Mouse (Mus musculus) testis, adult 2 months (tissue): ENCODE data around the gene Bnc2. TPM values are rescaled to one million over a fixed set of nuclear protein-coding genes. Genes with fewer than 3 reads are reported as not detected.

Source experiments
- H3K27ac ChIP-seq: fragments of 200-500 bp; 2 replicates; pipeline ENCODE4 v1.5.1; 2012; ENCODE audit warnings: low read depth, low read length; ENCODE audit not compliant: control insufficient read depth, insufficient read depth
- H3K27me3 ChIP-seq: fragments of 200-500 bp; 2 replicates; pipeline ENCODE4 v1.6.1; 2012; ENCODE audit warnings: mild to moderate bottlenecking, low read length, moderate library complexity; ENCODE audit not compliant: control insufficient read depth, insufficient read depth
- H3K36me3 ChIP-seq: fragments of 200-500 bp; 2 replicates; pipeline ENCODE4 v1.6.1; 2012; ENCODE audit warnings: mild to moderate bottlenecking, low read length; ENCODE audit not compliant: control insufficient read depth, insufficient read depth
- H3K4me1 ChIP-seq: fragments of 200-500 bp; 2 replicates; pipeline ENCODE4 v1.6.1; 2012; ENCODE audit warnings: low read length; ENCODE audit not compliant: control insufficient read depth, insufficient read depth
- H3K4me3 ChIP-seq: fragments of 200-500 bp; 2 replicates; pipeline ENCODE4 v1.5.1; 2012; ENCODE audit warnings: low read depth, mild to moderate bottlenecking, low read length, moderate library complexity, mixed read lengths; ENCODE audit not compliant: control insufficient read depth
- CTCF ChIP-seq: fragments of 200-500 bp; IDR thresholded peaks from 2 replicates; pipeline ENCODE4 v1.5.1; 2012; ENCODE audit warnings: low read depth, mild to moderate bottlenecking, inconsistent platforms, low read length, moderate library complexity; ENCODE audit not compliant: control insufficient read depth, insufficient read depth, insufficient replicate concordance
- POLR2A ChIP-seq: fragments of 200-500 bp; IDR thresholded peaks from 2 replicates; pipeline ENCODE4 v1.6.1; 2012; ENCODE audit warnings: low read depth, mild to moderate bottlenecking, inconsistent platforms, low read length, moderate library complexity; ENCODE audit not compliant: control insufficient read depth
- polyA plus RNA-seq: library from polyadenylated mRNA; depleted of rRNA; stranded (reverse); fragments of >200 nt; gene quantifications from 2 replicates; pipeline ENCODE4 v1.2.3, GENCODE M21; 2012; rRNA removed

The Bnc2 gene
- polyA plus RNA-seq = 9.7 and 10.8 TPM in 2 replicates

GRCm38 (mm10) chr4:84675171-84675973, at the start of gene Bnc2:
Gene Bnc2, minus strand, starts transcription at chr4:84675275.
- Histone ChIP-seq H3K36me3 (no peaks in the 10 kb centered on the region), H3K4me3 (peak within 1 kb of the TSS; percentile 81), H3K27me3 (no peaks in the 10 kb centered on the region), H3K27ac (peak within 1 kb of the TSS; percentile 61), H3K4me1 (peaks cover 3% of the 10 kb centered on the region)
- TF ChIP-seq CTCF (no peak), POLR2A (no peak; the same call in 1 of the 2 replicates)

DNA sequence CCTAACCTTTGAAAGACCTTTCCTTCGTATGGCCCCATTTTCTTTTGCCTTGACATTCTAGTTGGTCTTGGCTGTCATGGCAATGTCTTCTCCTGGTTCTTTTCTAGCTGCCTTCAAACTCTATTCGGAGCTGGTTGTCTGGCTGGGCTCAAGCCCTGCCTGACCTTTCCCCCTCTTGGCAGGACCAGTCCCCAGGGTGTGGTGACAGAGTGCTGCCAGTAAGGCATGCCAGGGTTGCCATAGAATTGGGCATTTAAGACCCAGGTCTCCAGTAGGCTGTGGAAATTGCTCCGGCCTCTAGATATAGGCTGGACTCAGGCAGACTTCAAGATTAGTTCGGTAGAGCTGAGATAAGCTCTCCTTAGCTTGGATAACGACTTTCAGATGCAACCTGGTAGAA, 32.9 kb upstream of the Bnc2 start:
- TF ChIP-seq CTCF = no peak
- TF ChIP-seq POLR2A = no peak
- H3K4me3 ChIP-seq = no peak overlapping the region
- H3K27ac ChIP-seq = no peak overlapping the region
- no peaks in the 10 kb centered on the region; the same call in 1 of the 2 replicates for H3K4me1 ChIP-seq
- H3K36me3 ChIP-seq = no peaks in the 10 kb centered on the region
- H3K27me3 ChIP-seq = no peaks in the 10 kb centered on the region

DNA sequence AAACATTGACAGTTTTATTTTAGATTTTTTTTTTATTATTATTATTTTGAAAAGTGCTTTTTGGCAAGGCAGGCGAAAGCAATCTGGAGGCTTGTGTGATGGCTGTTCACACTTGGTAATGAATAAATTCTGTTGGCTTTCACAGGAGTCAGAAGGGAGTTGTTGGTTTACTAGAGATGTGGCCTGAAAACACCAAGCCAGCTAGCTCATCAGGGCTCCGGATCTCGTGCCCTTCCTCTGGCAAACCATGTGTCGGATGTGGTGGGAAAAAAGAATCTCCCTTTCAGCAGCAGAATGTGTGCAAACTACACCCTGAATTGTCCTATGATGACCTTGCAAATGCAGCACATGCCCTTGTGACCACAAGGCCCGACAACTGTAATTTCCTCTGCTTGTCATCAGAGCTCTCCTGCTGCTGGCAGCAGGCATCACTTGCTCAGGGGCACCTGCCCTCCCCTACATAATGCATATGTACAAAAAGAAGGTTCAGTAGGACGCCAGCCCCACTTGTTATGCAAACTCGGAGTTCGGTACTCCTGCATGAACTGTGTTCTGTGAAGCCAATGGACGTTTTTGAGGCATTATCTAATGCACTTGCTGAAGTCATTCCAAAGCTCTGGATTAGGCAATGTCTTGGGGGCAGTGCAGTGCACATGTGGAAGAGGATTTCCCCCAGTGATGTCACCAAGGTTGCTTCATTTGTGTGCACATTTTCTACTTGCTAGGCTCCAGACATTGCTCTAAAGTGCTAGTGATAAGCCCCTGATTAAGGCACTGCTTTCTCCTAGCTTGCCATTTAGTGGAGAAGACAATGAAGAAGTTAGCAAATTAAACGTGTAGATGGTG, 10.7 kb upstream of the Bnc2 start:
- H3K36me3 ChIP-seq = no peaks in the 10 kb centered on the region
- H3K4me3 ChIP-seq = no peak overlapping the region
- no peak overlapping the region for H3K27ac ChIP-seq
- TF ChIP-seq CTCF = no peak
- no peak for TF ChIP-seq POLR2A
- H3K27me3 ChIP-seq = no peaks in the 10 kb centered on the region
- H3K4me1 ChIP-seq = no peaks in the 10 kb centered on the region

DNA sequence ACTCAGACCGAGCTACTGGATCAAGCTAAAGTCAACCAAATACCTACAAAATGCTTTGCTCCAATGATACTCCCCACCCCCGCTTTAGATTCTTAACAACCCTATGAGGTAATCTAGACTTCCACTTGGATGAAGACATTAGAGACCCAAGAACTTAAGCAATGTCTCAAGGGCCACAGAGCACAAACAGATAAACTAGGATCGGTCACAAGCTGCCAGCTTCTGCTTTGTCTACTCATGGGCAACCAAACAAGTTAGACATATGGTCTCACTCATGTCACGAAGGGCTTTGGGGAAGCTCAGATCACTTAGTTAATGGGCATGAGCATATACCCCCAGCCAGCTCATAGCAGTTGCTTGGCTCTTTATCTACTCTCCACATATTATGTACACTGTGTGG, 9.9 kb upstream of the Bnc2 start:
- no peak overlapping the region for H3K27ac ChIP-seq
- TF ChIP-seq POLR2A (no peak), CTCF (no peak)
- H3K36me3 ChIP-seq = no peaks in the 10 kb centered on the region
- H3K4me1 ChIP-seq = no peaks in the 10 kb centered on the region
- H3K4me3 ChIP-seq = no peak overlapping the region
- H3K27me3 ChIP-seq = no peaks in the 10 kb centered on the region

DNA sequence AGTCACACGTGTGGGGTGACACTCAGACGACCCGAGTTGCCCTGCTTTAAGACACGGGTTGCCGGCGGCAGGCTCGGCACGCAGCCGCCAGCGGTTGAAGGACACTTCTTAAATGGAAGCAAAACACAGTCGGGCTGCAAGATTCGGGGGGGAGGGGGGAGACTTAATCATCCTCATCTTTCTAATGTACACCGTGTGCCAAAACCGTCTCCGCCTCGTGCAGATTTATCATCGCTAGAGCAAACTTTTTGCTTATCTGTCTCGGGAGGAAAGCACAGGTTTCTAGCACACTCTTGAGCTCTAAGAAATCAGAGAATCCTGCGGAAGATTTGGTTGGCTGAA, 870 bp upstream of the Bnc2 start:
- H3K4me3 ChIP-seq = peak overlapping the region; percentile 81
- TF ChIP-seq CTCF (no peak), POLR2A (no peak; the same call in 1 of the 2 replicates)
- peak overlapping the region; percentile 61 for H3K27ac ChIP-seq
- peaks cover 3% of the 10 kb centered on the region for H3K4me1 ChIP-seq
- no peaks in the 10 kb centered on the region for H3K36me3 ChIP-seq
- H3K27me3 ChIP-seq = no peaks in the 10 kb centered on the region

DNA sequence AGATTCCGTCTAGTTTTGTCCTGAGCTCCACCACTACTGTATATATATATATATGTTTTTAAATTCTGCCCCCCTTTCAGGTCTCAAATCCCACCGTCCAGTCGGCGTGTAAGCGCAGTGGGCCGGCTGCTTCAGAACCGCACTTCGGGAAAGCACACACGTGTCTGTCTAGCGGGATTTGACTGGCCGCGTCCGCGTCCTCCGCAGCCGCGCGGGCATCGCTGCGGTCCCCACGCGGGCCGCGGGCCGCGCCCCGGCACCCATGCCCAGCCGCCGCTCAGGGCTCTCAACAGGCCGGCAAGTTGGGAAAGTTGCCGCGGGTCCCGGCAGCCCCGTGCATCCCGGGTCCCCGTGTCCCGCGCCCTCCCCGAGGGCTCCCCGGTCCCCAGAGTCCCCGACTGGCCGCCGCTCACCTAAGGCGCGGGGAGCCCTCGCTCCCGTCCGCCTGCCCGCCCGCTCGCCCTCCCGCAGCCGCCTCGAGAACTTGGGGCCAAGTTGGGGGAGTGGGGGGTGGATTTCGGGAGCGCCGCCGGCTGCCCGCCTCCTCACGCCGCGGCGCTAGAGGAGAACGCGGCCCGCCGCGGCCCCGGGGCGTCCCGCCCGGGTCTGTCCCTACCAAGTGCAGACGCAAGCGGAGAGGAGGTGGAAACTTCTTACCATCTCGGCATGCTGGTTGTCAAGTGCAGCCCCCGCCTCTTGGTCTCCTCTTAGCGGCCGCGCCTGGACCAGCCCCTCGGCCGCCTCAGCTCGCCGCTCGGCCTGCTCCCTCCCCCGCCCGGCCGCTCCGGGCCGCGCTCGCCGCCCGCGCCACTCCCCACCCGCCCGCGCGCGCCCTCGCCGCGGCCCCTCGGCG, 531 bp downstream of the Bnc2 start:
- H3K4me1 ChIP-seq = peaks cover 3% of the 10 kb centered on the region
- H3K36me3 ChIP-seq = no peaks in the 10 kb centered on the region
- TF ChIP-seq CTCF = no peak
- TF ChIP-seq POLR2A = no peak
- no peaks in the 10 kb centered on the region for H3K27me3 ChIP-seq
- H3K27ac ChIP-seq = peak overlapping the region; percentile 9
- peak overlapping the region; percentile 81 for H3K4me3 ChIP-seq
